ENCODE assay signal across 18 mouse cellular contexts in the genomic region with DNA sequence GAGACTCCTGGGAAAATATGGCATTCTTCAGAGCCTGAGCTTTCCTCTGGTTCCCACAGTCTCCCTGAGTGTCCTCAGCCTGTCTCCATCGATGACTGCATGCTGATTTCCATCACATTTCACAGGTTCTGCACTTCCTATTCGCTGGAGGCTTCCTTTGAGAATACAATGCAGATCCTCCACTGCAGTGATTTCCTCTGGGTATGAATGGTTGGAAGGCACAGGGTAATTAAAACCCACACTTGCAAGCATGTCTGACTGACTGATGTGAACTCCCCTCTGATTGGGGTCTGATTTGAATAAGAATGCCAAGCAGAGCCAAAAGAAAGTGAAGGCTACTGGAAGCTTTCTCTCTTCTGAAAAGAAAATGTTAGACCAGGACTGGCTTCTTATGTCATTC.
DNase-seq lines count a peak whose midpoint lies in the region; ATAC-seq and TF ChIP-seq lines count a peak whose summit lies in the region.
"Had no signal": no experiment of that assay in that cellular context is flagged by ENCODE, and none has a peak within 500 bp of the region (broad histone marks: within the 10 kb centered on the region; RNA-seq: fewer than 3 reads in every experiment).

No protein-coding gene starts in this region.

- H3K27me3 ChIP-seq in hindbrain, embryonic 11.5 days (ENCODE audit: control insufficient read depth, insufficient read depth, low read length): no peaks in the 10 kb centered on the region
- H3K27me3 ChIP-seq in midbrain, embryonic 13.5 days: no peaks in the 10 kb centered on the region
- no peaks in the 10 kb centered on the region for H3K27me3 ChIP-seq in kidney, embryonic 15.5 days
- H3K27me3 ChIP-seq: heart, embryonic 13.5 days; limb, embryonic 12.5 days; megakaryocyte, embryonic 14.5 days had no signal

- WGBS in hindbrain, embryonic 11.5 days: 11% methylated on average over 2 of the region's 2 CpGs
- 2% methylated on average over 2 of the region's 2 CpGs for WGBS in midbrain, embryonic 13.5 days
- WGBS in kidney, embryonic 15.5 days: 24% methylated on average over 2 of the region's 2 CpGs

- in situ Hi-C loops in ES-E14 (cut with MboI; ENCODE audit: low sequenced_read_pairs in 2 of 2, unreplicated experiment in 2 of 2): no loop called here

- DNase-seq in ES-E14 (ENCODE audit: low read depth, low spot score): peak; percentile 1
- peak; percentile 8 for DNase-seq in embryo, embryonic 9.5 days (ENCODE audit: extremely low spot score)
- DNase-seq in hindbrain, embryonic 11.5 days (ENCODE audit: low spot score): peak; percentile 47
- DNase-seq in heart, adult 9 months (ENCODE audit: low spot score in 2 of 2): no peak
- no peak for DNase-seq in right cerebral cortex, adult 2 months (ENCODE audit: low spot score in 2 of 2)
- DNase-seq: B cell, adult 2 months; cerebellum, postnatal 36 days; gastrocnemius, postnatal 10 days; kidney, postnatal 25 days; layer of hippocampus, postnatal 36 days; liver, postnatal 0 days had no signal

- no peaks in the 10 kb centered on the region for H3K9me3 ChIP-seq in ES-E14 (ENCODE audit: control insufficient read depth, insufficient read depth, low read depth, low read length)
- no peaks in the 10 kb centered on the region for H3K9me3 ChIP-seq in hindbrain, embryonic 11.5 days (ENCODE audit: control insufficient read depth, low read length)
- H3K9me3 ChIP-seq in midbrain, embryonic 13.5 days: no peaks in the 10 kb centered on the region
- no peaks in the 10 kb centered on the region for H3K9me3 ChIP-seq in kidney, embryonic 15.5 days (replicated peaks)
- H3K9me3 ChIP-seq: heart, embryonic 13.5 days; limb, embryonic 12.5 days had no signal

- H3K9ac ChIP-seq in ES-E14 (ENCODE audit: insufficient read depth, low read depth, low read length, poor library complexity, severe bottlenecking): no peak overlapping the region
- no peak overlapping the region for H3K9ac ChIP-seq in hindbrain, embryonic 11.5 days (ENCODE audit: low read depth, low read length)
- no peak overlapping the region for H3K9ac ChIP-seq in midbrain, embryonic 13.5 days (replicated peaks)
- no peak overlapping the region for H3K9ac ChIP-seq in kidney, embryonic 15.5 days
- H3K9ac ChIP-seq: heart, embryonic 13.5 days; limb, embryonic 12.5 days; liver, postnatal 0 days had no signal

- H3K36me3 ChIP-seq in ES-E14 (ENCODE audit: control insufficient read depth, insufficient read depth, low read length, poor library complexity, severe bottlenecking): no peaks in the 10 kb centered on the region
- H3K36me3 ChIP-seq in hindbrain, embryonic 11.5 days (ENCODE audit: control insufficient read depth, insufficient read depth, low read length): no peaks in the 10 kb centered on the region
- no peaks in the 10 kb centered on the region for H3K36me3 ChIP-seq in midbrain, embryonic 13.5 days
- no peaks in the 10 kb centered on the region for H3K36me3 ChIP-seq in kidney, embryonic 15.5 days
- H3K36me3 ChIP-seq: heart, embryonic 13.5 days; limb, embryonic 12.5 days had no signal

- H3K4me2 ChIP-seq in hindbrain, embryonic 11.5 days (replicated peaks; ENCODE audit: low read depth, low read length): no peak overlapping the region
- H3K4me2 ChIP-seq in midbrain, embryonic 13.5 days (replicated peaks): no peak overlapping the region
- no peak overlapping the region for H3K4me2 ChIP-seq in kidney, embryonic 15.5 days
- H3K4me2 ChIP-seq: heart, embryonic 13.5 days; limb, embryonic 12.5 days had no signal

- ATAC-seq in hindbrain, embryonic 11.5 days (ENCODE audit: low FRiP score): peak; percentile 94
- peak; percentile 94 for ATAC-seq in midbrain, embryonic 13.5 days
- no peak for ATAC-seq in megakaryocyte progenitor cell, adult 5-6 weeks (replicated peaks; ENCODE audit: poor library complexity)
- ATAC-seq in kidney, embryonic 15.5 days (replicated peaks; ENCODE audit: low FRiP score): no peak
- ATAC-seq: liver, postnatal 0 days had no signal

- H3K4me1 ChIP-seq in ES-E14 (ENCODE audit: control insufficient read depth in 2 of 2, insufficient read depth in 2 of 2, low read length in 2 of 2, poor library complexity in 1 of 2): no peaks in the 10 kb centered on the region
- H3K4me1 ChIP-seq in hindbrain, embryonic 11.5 days (replicated peaks; ENCODE audit: control insufficient read depth, insufficient read depth, low read length): no peaks in the 10 kb centered on the region
- peaks cover 6% of the 10 kb centered on the region for H3K4me1 ChIP-seq in midbrain, embryonic 13.5 days (replicated peaks)
- H3K4me1 ChIP-seq in kidney, embryonic 15.5 days: no peaks in the 10 kb centered on the region
- H3K4me1 ChIP-seq: heart, embryonic 13.5 days; limb, embryonic 12.5 days; megakaryocyte, embryonic 14.5 days had no signal

- no peak overlapping the region for H3K4me3 ChIP-seq in ES-E14 (ENCODE audit: insufficient read depth in 1 of 2, low read depth in 1 of 2, low read length in 2 of 2, poor library complexity in 1 of 2, severe bottlenecking in 1 of 2)
- H3K4me3 ChIP-seq in hindbrain, embryonic 11.5 days (ENCODE audit: low read depth, low read length): no peak overlapping the region
- no peak overlapping the region for H3K4me3 ChIP-seq in midbrain, embryonic 13.5 days (replicated peaks)
- H3K4me3 ChIP-seq in kidney, embryonic 15.5 days (replicated peaks): no peak overlapping the region
- H3K4me3 ChIP-seq: erythroblast, embryonic 14.5 days; heart, embryonic 13.5 days; limb, embryonic 12.5 days; megakaryocyte, embryonic 14.5 days had no signal

- no peak overlapping the region for H3K27ac ChIP-seq in ES-E14 (ENCODE audit: insufficient read depth, low read depth, low read length, poor library complexity, severe bottlenecking)
- no peak overlapping the region for H3K27ac ChIP-seq in hindbrain, embryonic 11.5 days (ENCODE audit: low read depth, low read length)
- no peak overlapping the region for H3K27ac ChIP-seq in midbrain, embryonic 13.5 days
- H3K27ac ChIP-seq in kidney, embryonic 15.5 days: no peak overlapping the region
- H3K27ac ChIP-seq: heart, embryonic 13.5 days; limb, embryonic 12.5 days had no signal

TF ChIP-seq in ES-E14, 5 proteins besides CTCF, POLR2A, EP300 and RAD21:
- TF ChIP-seq CHD2 (IDR thresholded peaks at IDR 0.05; ENCODE audit: low read depth, low read length): no peak
- no peak for TF ChIP-seq MAFK (IDR thresholded peaks at IDR 0.05; ENCODE audit: insufficient read depth, low read depth, low read length)
- TF ChIP-seq ZNF384 (IDR thresholded peaks at IDR 0.05; ENCODE audit: low read depth, low read length): no peak

Comparison
In these comparisons a context has a peak if more than half of its experiments do, and no peak if none do; other contexts are left out.
1. DNase-seq: peak in ES-E14 (single experiment), embryo, embryonic 9.5 days (single experiment) and hindbrain, embryonic 11.5 days (single experiment); none in heart, adult 9 months (0 of 2) and right cerebral cortex, adult 2 months (0 of 2).
2. ATAC-seq: peak in hindbrain, embryonic 11.5 days (single experiment) and midbrain, embryonic 13.5 days (single experiment); none in megakaryocyte progenitor cell, adult 5-6 weeks (single experiment) and kidney, embryonic 15.5 days (single experiment).